Mouse (Mus musculus) gastrocnemius, postnatal 4 days (tissue): Measurements from ENCODE around the gene Zfp850. TPM values are rescaled to one million over a fixed set of nuclear protein-coding genes. Genes with fewer than 3 reads are reported as not detected.
"Not testable (repeated sequence)": the region's sequence is repeated elsewhere in the genome, so short reads cannot be mapped to it uniquely, and the experiment has no call there.

Source experiments
- DNase-seq, 2 experiments: peaks; one replicate each; pipeline ENCODE4 v3.0.0; 2021 to 2022; ENCODE audit warnings: low spot score in 2 of 2, mixed read lengths in 2 of 2
- long read RNA-seq, 2 experiments: library from polyadenylated mRNA; stranded (forward); transcript quantifications; one replicate each; pipeline ENCODE4 v2.0.0; 2021
- total RNA-seq, 2 experiments: library from RNA; stranded (reverse); gene quantifications; 2 replicates each; pipeline ENCODE4 v1.2.3; 2021

Gene Zfp850
- 1 to 10 TPM; 1.2 to 1.4 TPM for total RNA-seq
- long read RNA-seq, experiment 1, partial matches to known transcripts, result 0 of 1 reads
- long read RNA-seq, experiment 1, other reads (novel, unspliced or antisense), result 1 of 1 reads
- long read RNA-seq, experiment 2, partial matches to known transcripts, result 0 of 3 reads
- long read RNA-seq, experiment 2, other reads (novel, unspliced or antisense), result 3 of 3 reads

DNA sequence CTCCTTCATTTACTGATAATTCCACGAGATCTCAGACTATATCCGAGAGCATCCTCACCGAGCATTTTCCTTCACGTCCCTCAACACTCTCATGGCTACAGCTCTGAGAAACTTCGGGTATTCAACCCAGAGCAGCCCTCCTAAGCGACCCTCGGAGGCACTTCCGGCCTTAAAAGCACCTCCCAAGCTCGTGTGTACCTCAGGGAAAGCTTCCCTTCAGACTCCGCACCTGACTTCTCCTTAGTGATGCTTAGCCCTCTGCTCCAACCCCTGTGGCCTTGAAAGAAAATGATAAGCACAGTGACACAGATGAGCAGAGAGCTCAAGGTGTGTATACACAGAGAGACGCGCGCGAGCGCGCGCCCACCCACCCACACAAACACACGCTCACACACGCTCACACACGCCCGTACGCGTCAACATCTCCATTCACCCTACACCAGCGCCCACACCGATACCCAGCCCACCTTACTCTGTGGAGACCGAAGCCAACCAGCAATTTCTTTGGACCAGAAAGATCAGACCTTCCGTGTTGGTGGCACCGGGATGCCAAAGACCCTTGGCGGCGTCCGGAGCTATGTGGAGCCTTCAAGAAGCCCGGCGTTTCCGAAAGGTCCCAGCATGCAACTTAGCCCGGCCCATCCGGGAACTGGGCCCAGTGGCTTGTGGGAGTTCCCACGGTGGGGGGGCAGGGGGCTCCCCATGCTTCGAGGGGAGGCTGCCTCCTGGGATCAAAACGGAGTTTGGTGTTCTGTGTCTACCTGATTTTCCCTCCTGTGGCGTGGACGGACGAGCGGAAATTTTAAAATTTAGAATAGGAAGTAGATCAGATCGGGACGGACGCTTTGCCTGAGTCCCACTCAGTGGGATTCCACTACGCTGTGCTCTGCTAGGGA, at the start of gene Zfp850:
Gene Zfp850 (minus strand): TSS at position 567 of the 896 bp plus-strand sequence.
- peak; percentile 48 to 67 for DNase-seq

DNA sequence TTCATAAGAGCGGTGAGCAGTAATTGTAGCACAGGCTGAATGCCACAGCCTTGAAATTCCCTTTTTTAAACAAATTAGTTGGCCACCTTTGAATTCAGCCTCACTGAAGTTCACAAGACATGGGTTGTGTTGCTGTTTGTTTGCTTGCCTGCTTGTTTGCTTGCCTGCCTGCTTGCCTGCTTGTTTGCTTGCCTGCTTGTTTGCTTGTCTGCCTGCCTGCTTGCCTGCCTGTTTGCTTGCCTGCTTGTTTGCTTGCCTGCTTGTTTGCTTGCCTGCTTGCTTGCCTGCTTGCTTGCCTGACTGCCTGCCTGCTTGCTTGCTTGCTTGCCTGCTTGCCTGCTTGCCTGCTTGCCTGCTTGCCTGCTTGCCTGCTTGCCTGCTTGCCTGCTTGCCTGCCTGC, 46.1 kb upstream of the Zfp850 start:
- DNase-seq, result no peak

DNA sequence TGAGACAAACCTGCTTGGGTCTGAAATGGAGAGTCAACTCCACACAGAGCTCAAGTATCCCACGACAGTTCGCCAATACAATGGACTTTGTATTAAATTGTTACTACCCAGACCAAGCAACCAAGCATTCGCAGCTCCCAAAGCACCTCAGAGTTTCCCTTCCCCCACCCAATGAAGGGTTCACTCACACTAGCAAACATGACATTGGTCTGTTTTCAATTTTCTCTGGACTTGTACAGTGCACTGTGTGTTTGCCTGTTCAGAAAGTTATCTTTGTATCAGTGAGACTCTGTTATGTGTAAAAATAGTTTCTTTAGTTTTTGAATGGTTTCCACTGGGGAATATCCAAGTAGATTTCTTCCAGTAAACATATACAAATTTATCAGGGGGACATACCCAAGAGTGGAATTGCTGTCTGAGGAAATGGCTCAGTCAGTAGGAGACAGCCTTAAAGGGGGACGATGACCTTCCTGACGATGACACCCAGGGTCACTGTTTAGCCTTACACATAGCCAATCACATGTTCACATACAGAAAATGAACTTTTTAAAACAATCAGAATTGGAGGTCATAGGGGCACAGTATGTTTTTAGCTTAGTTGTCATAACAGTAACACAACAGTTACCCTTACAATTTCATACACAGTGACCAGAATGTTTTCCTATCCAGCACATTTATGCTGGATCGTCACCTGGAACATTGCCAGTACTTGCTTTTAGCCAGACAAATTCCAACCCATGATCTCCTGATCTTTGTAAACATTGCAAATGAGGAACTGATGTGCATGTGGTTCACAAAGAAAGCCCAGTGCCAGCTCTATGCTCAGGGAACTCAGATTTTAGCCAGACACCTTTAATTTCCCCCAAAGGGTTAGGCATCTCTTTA, 39.4 kb upstream of the Zfp850 start:
- DNase-seq, result no peak

DNA sequence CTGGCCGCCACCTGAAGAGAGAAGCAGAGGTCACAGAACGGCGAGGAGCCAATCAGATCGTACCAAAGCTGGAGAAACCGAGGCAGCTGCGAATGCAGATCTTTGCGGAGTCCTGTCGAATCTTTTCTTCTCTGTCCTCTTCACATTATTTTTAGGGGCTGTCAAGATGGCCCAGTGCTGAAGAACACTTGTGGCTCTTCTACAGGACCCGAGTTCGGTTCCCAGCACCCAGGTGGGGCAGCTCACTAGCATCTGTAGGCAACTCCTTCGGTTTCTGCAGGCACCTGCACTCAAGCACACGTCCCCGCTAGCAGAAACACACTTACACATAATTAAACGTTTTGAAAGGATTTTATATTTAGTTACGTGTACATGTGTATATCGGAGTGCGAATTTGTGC, 36.7 kb upstream of the Zfp850 start:
- DNase-seq, result no peak

DNA sequence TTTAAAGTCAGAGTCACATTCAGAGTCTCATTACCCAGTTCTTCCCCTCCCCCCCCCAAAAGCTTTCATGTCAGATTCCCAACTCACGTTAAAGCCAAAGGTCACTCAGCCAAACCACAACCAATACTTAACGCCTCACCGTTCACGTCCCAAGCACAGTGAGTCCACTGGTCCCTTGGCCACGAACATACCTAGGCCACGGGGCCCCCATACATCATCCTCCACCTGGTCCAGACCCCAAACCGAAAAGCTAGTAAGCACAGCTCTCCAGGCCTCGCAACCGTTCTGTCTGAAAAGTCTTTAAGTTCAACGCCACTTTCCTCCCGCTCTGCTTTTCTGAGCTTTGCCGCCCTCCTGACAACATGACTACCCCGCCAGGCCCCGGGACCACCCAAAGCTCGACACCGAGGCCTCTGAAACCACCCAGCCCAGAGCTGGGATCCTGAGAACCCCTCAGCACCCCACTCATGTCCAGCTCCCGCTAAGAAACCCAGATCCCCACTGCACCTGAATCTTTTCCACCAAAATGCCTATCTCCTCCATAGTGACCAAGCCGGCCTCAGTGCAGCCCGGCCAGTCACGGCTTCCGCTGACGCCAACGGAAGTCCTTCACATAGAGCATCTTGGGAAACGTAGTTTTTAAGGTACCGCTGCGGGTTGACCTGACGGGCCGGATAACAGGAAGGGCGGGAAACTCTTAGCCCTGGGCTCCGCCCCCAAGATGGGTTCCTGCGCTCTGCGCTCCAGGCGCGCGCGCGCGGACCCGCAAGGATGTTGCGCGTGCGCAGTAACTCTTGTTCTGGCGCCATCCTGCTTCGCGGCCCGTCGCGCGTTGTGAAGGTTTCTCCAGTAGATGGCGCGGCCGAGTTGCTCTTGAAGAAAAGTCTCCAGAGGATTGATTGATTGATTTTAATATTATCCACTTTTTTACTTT, 35.8 kb upstream of the Zfp850 start, which contains the start of gene Psmc4:
Gene Psmc4 (minus strand): TSS at position 626 of the 934 bp plus-strand sequence.
- peak; percentile 95 to 99 for DNase-seq

DNA sequence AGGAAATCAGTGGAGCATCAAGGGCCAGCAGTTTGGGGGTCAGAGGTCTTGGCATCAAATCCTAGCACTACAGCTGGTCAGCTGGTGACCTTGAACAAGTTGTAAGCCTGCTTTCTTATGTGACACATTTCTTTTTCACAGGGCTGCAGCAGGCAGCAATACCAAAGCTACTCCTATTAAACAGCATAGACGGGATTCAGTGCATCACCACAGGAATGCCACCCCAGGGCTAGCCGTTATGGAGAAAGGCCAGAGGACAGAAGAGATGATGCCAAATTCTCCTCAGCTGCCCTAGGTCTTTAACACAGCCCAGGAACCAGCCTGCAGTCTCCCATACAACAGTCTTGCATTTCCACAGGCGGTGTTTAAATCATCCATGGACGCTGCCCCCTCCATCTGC, 30.6 kb upstream of the Zfp850 start:
- no peak for DNase-seq

DNA sequence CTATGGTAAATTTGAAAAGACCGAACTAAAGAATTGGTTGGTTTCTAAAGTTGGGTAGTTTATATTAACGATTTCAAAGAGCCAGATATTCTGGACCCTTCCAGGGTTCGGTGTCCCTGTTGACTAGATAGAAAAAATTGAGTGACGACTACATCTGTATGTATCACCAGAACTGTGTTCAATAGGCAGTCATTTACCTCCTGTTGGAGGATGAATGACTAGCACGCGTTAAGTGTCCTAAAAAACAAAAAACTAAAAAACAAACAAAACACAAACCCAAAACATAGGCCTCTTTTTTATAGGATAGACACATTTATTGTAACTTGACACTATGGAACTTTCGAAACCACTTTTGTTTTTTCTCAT, 513 bp upstream of the Zfp850 start:
- DNase-seq, result no peak

DNA sequence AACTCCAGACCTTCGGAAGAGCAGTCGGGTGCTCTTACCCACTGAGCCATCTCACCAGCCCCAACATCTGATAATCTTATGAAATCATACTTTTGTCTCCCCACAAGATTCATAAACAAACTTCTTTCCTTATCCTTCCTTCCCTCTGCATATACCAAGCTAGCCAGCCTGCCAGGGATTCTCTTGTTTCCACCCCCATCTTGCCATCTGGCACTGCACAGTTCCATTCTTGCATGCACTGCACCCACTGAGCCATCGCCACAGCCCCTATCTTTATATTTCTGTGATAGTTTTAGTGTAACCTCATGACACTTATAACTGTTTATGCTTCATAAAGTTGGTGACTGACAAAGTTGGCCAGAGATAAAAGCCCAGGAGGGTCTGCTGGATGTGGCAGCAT, 3.6 kb downstream of the Zfp850 start:
- no peak for DNase-seq

DNA sequence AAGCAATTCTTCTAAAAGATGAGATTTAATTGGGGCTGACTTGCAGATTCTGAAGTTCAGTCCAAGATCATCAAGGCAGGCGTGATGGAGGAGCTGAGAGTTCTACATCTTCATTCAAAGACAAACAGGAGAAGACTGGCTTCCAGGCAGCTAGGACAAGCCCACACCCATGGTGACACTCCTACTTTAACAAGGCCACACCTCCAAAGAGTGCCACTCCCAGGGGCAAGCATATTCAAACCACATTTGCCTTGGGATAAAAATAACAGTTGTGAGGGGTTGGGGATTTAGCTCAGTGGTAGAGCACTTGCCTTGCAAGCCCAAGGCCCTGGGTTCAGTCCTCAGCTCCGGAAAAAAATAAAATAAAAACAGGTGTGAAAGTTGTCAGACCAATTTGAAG, 31.7 kb downstream of the Zfp850 start:
- DNase-seq, result no peak

DNA sequence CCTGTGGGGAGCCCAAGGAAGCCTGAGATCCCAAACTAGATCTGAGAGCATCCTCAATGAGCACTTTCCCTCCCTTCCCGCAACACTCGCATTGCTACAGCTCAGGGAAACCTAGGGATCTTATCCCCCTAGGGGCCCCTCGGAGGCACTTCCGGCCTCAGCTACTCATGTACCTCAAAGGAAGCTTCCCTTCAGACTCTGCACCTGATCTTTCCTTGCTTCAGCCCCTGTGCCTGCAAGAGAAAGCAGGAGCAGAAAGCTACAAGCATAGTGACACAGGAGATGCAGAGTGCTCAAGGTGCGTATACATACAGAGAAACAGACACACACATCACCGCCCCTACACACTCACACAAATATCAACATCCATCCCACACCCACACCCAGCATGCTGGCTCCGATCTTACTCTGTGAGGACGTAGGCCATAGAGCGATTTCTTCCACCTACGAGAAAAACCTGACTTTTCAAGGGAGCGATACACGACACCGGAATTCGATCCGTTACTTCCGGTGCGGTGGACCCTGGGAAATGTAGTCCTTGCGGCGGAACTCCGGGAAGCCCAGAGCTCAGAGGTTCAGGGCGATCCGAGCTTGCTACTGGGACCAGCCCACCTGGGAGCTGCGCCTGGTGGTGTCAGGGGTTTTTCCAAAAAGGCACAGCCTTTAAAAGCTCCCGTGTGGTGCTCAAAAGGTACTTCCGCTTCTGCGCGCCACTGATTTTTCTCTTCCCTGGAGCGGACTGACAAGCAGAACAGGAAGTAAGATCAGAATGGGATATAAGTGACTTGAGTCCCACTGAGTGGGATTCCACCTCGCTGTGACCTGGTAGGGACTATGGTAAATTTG, 35.0 kb downstream of the Zfp850 start, which contains the start of gene Zfp780b:
Gene Zfp780b (minus strand): TSS at position 489 of the 846 bp plus-strand sequence.
- DNase-seq, result peak; percentile 30 to 75

DNA sequence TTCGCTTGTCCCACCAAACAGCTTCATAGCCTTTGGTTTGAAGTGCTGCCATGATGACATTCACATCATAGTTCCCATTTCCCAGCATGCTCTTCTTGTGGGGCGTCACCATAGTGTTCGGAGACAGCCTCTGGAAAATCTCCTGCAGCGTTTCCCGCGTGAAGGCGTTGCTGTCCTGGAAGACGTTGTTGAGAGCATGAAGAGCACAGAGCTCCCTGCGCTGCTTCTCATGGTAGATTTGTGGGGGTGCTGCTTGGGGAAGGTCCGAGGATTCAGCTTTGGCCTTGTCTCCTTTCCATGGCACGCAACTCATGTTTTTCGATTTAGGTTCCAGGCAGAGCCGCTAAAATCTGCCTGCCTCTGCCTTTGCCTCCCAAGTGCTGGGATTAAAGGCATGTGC, 64.5 kb downstream of the Zfp850 start:
- not testable (repeated sequence) for DNase-seq

DNA sequence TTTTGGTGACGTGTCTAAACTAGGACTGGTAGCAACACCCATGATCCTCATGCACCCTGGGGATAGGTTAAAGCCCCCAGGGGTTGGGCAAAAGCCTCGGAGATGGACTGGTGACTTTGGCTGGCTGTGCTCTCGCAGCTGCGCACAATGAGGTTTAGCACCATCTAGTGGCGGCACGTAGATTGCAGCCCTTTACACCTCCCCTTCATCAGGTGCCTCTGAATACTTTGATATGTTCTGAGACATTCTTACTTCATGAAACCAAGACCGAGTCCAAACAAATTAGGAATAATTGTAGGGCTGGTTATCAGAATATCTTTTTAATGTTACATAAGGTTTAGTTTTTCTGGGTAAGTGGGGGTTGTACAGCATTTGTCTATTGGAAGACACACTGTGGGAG, 72.0 kb downstream of the Zfp850 start:
- not testable (repeated sequence) for DNase-seq

Other genes starting within 250 kb of the Zfp850 start
- gene Zfp626, start 206.9 kb downstream of the Zfp850 start, total RNA-seq, result 1 to 10 TPM; 4.6 to 6.2 TPM
- 1 to 10 TPM; 2.8 to 3.0 TPM for gene Zfp59, start 175.5 kb downstream of the Zfp850 start, total RNA-seq
- gene Zfp607a, start 156.6 kb downstream of the Zfp850 start, total RNA-seq, result 1 to 10 TPM; 3.5 to 4.3 TPM
- gene Zfp974, start 84.7 kb downstream of the Zfp850 start, total RNA-seq, result 1 to 10 TPM; 7.7 to 9.3 TPM
- 1 to 10 TPM; 7.8 to 8.8 TPM for gene Zfp780b, start 34.9 kb downstream of the Zfp850 start, total RNA-seq
- 100 to 1,000 TPM; 129 to 150 TPM for gene Psmc4, start 36.0 kb upstream of the Zfp850 start, total RNA-seq
- under 1 TPM in 1 of 2 experiments, not detected in 1; 0.05 TPM for gene Fcgbp, start 57.1 kb upstream of the Zfp850 start, total RNA-seq
- not detected for gene 9530053A07Rik, start 115.4 kb upstream of the Zfp850 start, total RNA-seq
- 10 to 100 TPM; 61.2 to 64.8 TPM for gene Fbl, start 155.6 kb upstream of the Zfp850 start, total RNA-seq
- gene Dyrk1b, start 165.4 kb upstream of the Zfp850 start, total RNA-seq, result 100 to 1,000 TPM; 118 to 131 TPM